Mouse (Mus musculus): Measurements from ENCODE around the gene Slc39a7. TPM values are rescaled to one million over a fixed set of nuclear protein-coding genes. Genes with fewer than 3 reads are reported as not detected.

Slc39a7 gene
- 206 and 248 TPM in 2 replicates for polyA plus RNA-seq (2012; rRNA removed)

DNA sequence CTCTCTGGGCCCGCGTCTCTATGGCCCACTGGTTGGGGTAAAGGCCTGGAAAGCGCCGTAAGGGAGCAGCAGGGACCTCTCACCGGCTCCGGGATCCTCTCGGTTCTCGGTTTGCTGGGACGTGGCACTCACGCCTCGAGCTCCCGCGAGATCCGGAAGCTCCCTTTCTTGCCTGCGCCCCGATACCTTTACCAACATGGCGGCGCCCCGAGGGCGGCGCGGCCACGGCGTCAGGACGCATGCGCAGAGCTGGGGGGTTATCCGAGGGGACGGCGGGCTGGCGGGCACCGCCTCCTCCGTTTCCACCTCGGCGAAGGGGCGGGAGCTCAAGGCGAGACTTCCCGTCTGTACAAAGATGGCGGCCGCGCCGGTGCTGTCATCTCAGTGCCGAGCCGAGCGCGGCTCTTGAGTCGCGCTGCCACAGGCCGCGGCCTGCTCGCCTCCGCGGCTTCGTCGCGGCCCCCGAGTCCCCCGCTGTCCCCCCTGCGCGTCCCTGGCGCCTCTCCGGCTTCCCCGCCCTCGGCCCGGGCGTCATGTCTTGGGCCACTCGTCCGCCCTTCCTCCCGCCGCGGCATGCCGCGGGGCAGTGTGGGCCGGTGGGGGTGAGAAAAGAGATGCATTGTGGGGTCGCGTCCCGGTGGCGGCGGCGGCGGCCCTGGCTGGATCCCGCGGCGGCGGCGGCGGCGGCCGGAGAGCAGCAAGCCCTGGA, at the start of gene Slc39a7, which contains the start of gene Rxrb:
TSS of gene Slc39a7 (minus strand) at position 218 of the 709 bp plus-strand sequence.
TSS of gene Rxrb (plus strand) at position 348 of the 709 bp plus-strand sequence.

DNA sequence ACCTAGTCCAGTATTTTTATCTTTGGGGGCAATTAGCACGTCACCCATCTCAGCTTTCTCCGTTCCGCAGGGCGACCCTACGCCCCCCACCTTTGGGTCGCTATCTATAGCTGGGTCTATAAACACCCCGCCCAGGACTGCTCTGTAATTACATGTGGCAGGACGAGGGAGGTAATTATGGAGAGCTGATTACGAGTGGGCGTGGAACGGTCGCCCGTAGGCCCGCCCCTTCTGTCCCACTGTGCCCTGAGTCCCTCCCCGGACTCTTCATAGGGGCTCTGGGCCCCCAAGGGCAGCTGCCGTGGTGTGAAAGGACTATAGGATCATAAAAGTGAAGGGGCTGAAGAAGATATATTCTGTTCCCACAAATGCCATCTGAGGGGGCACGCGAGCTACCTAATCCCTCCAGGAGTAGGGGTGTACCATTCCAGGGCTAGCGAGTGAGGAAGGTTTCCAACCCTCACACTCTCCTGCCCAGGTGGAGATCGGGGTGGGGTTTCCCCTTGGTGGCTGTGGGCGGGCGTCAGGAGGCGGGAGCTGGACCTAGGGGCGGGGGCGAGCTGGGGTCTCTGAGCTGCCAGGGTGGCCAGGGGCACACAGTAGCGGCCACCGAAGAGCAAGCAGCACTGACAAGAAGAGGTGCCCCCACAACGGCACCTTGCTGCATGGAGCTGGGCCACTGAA, 7.5 kb upstream of the Slc39a7 start, which contains the start of gene Col11a2:
TSS of gene Col11a2 (plus strand) at position 560 of the 684 bp plus-strand sequence.

DNA sequence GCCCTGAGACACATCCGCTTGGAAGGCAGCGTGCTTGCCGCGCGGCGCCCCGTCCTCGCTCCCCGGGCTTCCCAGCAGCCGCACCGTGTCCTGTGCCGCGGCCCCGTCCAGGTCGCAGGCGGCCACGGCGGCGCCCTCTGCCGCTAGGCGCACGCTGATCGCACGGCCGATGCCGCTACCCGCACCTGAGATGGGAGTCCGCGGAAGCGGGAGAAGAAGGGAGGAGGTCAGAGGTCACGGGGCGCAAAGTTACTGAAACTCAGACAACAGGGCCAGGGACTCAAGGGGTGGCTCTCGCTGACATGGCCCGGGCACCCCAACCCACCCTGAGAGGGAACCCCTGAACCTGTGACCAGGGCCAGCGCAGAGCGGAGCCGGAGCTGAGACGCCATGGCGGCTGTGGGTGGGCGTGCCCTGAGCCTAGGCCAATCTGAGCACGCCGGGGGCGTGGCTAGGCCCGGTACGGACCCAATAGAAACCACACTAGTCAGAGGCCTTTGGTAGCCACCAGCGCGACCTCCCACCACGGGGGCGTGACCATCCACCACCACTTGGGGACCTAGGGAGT, 3.7 kb downstream of the Slc39a7 start, which contains the start of gene H2-Ke6:
TSS of gene H2-Ke6 (minus strand) at position 405 of the 568 bp plus-strand sequence.

DNA sequence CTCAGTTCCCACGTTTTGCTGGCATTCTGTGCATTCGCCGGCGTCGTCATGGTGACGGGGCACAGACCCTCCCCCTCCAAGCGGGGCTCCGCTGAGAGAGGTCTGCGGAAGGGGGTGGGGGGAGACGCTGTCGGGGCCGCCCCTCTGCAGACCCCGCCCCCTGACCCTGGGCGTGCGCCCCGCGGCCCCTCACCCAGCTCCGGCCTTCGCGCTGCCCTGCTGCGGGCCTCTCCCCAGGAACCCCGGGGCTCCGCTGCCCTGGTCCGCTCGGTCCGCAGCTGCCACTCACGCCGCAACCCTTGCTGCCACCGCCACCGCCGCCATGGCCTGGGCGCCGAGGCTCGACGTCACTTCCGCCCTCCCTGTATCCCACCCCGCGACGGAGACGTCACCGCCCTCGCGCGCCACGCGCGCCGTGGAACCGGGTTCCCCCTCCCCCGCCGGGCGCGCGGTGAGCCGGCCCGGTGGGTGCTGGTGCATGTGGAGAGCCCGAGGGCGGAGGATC, 7.1 kb downstream of the Slc39a7 start, which contains the start of gene Ring1:
TSS of gene Ring1 (minus strand) at position 364 of the 505 bp plus-strand sequence.

DNA sequence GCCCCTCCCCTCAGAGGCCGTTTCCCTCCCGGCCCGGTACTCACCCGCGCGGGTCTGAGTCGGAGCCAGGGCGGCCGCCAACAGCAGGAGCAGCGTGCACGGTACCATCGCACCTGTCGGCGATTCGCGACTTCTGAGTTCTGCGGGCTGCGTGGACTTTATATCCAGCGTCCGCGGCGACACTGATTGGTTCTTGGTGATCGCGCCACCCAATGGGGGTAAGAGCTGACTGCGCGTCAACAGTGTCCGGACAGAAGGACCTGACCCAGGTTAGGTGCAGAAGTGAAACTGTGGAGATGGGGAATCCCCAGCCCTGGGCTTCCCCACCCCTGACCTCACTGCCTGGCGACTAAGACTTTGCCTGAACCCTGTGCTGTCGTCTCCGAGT, 31.3 kb downstream of the Slc39a7 start, which contains the start of gene H2-K1:
TSS of gene H2-K1 (minus strand) at position 198 of the 388 bp plus-strand sequence.

Other genes starting within 250 kb of the Slc39a7 start
- 5.4 and 9.5 TPM in 2 replicates for gene Angptl4, start 249.9 kb downstream of the Slc39a7 start, polyA plus RNA-seq (2012; rRNA removed)
- 30.2 and 34.8 TPM in 2 replicates for gene Kank3, start 221.2 kb downstream of the Slc39a7 start, polyA plus RNA-seq (2012; rRNA removed)
- 815 and 940 TPM in 2 replicates for gene Rps28, start 207.1 kb downstream of the Slc39a7 start, polyA plus RNA-seq (2012; rRNA removed)
- gene Ndufa7, start 207.1 kb downstream of the Slc39a7 start, polyA plus RNA-seq (2012; rRNA removed) = 580 and 659 TPM in 2 replicates
- 61.8 and 108 TPM in 2 replicates for gene Cd320, start 188.6 kb downstream of the Slc39a7 start, polyA plus RNA-seq (2012; rRNA removed)
- gene Gm7029, start 157.8 kb downstream of the Slc39a7 start, polyA plus RNA-seq (2012; rRNA removed) = not detected in 2 replicates
- 12.1 and 12.9 TPM in 2 replicates for gene Kifc1, start 141.0 kb downstream of the Slc39a7 start, polyA plus RNA-seq (2012; rRNA removed)
- gene Platr17, start 126.5 kb downstream of the Slc39a7 start, polyA plus RNA-seq (2012; rRNA removed) = not detected in 2 replicates
- 32.6 and 36.6 TPM in 2 replicates for gene Daxx, start 122.3 kb downstream of the Slc39a7 start, polyA plus RNA-seq (2012; rRNA removed)
- gene Tapbp, start 115.8 kb downstream of the Slc39a7 start, polyA plus RNA-seq (2012; rRNA removed) = 244 and 249 TPM in 2 replicates
- 97.9 and 111 TPM in 2 replicates for gene Zbtb22, start 115.8 kb downstream of the Slc39a7 start, polyA plus RNA-seq (2012; rRNA removed)
- 131 and 156 TPM in 2 replicates for gene Rgl2, start 102.1 kb downstream of the Slc39a7 start, polyA plus RNA-seq (2012; rRNA removed)
- 18.8 and 21.1 TPM in 2 replicates for gene Pfdn6, start 91.3 kb downstream of the Slc39a7 start, polyA plus RNA-seq (2012; rRNA removed)
- gene Wdr46, start 91.0 kb downstream of the Slc39a7 start, polyA plus RNA-seq (2012; rRNA removed) = 15.9 and 18.7 TPM in 2 replicates
- gene B3galt4, start 80.2 kb downstream of the Slc39a7 start, polyA plus RNA-seq (2012; rRNA removed) = 24.6 and 27.7 TPM in 2 replicates
- 54.1 and 71.0 TPM in 2 replicates for gene Vps52, start 75.9 kb downstream of the Slc39a7 start, polyA plus RNA-seq (2012; rRNA removed)
- 366 and 518 TPM in 2 replicates for gene Rps18, start 75.7 kb downstream of the Slc39a7 start, polyA plus RNA-seq (2012; rRNA removed)
- gene H2-K1, start 31.3 kb downstream of the Slc39a7 start, polyA plus RNA-seq (2012; rRNA removed) = 2,709 and 3,111 TPM in 2 replicates
- gene Ring1, start 7.0 kb downstream of the Slc39a7 start, polyA plus RNA-seq (2012; rRNA removed) = 80.0 and 97.6 TPM in 2 replicates
- gene H2-Ke6, start 3.6 kb downstream of the Slc39a7 start, polyA plus RNA-seq (2012; rRNA removed) = 114 and 160 TPM in 2 replicates
- gene Rxrb, start 130 bp upstream of the Slc39a7 start, polyA plus RNA-seq (2012; rRNA removed) = 83.2 and 89.6 TPM in 2 replicates
- gene Col11a2, start 7.8 kb upstream of the Slc39a7 start, polyA plus RNA-seq (2012; rRNA removed) = 1.3 and 1.8 TPM in 2 replicates
- 8.8 and 10.4 TPM in 2 replicates for gene H2-Oa, start 60.7 kb upstream of the Slc39a7 start, polyA plus RNA-seq (2012; rRNA removed)
- gene H2-DMa, start 87.9 kb upstream of the Slc39a7 start, polyA plus RNA-seq (2012; rRNA removed) = 33.6 and 41.0 TPM in 2 replicates
- 82.1 and 90.7 TPM in 2 replicates for gene Brd2, start 91.0 kb upstream of the Slc39a7 start, polyA plus RNA-seq (2012; rRNA removed)
- gene H2-DMb2, start 111.6 kb upstream of the Slc39a7 start, polyA plus RNA-seq (2012; rRNA removed) = 18.1 and 19.6 TPM in 2 replicates
- gene H2-DMb1, start 121.4 kb upstream of the Slc39a7 start, polyA plus RNA-seq (2012; rRNA removed) = 38.9 and 63.4 TPM in 2 replicates
- 27.1 and 29.4 TPM in 2 replicates for gene Tap1, start 155.9 kb upstream of the Slc39a7 start, polyA plus RNA-seq (2012; rRNA removed)
- 46.3 and 67.5 TPM in 2 replicates for gene Psmb9, start 156.1 kb upstream of the Slc39a7 start, polyA plus RNA-seq (2012; rRNA removed)
- gene Psmb8, start 166.0 kb upstream of the Slc39a7 start, polyA plus RNA-seq (2012; rRNA removed) = 54.9 and 80.3 TPM in 2 replicates
- gene Tap2, start 171.8 kb upstream of the Slc39a7 start, polyA plus RNA-seq (2012; rRNA removed) = 37.1 and 41.0 TPM in 2 replicates
- gene H2-Ob, start 207.2 kb upstream of the Slc39a7 start, polyA plus RNA-seq (2012; rRNA removed) = 6.4 and 7.8 TPM in 2 replicates
- 668 and 781 TPM in 2 replicates for gene H2-Ab1, start 226.0 kb upstream of the Slc39a7 start, polyA plus RNA-seq (2012; rRNA removed)